Mouse (Mus musculus) adrenal gland, postnatal 14 days (tissue): ENCODE measurements around the gene Tfr2. TPM values are rescaled to one million over a fixed set of nuclear protein-coding genes. Genes with fewer than 3 reads are reported as not detected.
A peak's percentile ranks its signal among the peaks of the same experiment; 100 is the strongest.
"Not testable (repeated sequence)": the region's sequence is repeated elsewhere in the genome, so short reads cannot be mapped to it uniquely, and the experiment has no call there.

Experiments
- DNase-seq: peaks from one replicate; pipeline ENCODE4 v3.0.0; 2021; ENCODE audit warnings: mixed read lengths
- total RNA-seq: library from RNA; stranded (reverse); gene quantifications from 2 replicates; pipeline ENCODE4 v1.2.3, GENCODE M21; 2021

The Tfr2 gene
- total RNA-seq, 1 experiment from 2014 or later = 26.4 TPM

- DNase-seq = peak; percentile 86
These were observed 15.3 kb downstream of the Tfr2 start for GRCm38 (mm10) chr5:137584976-137585375.

- DNase-seq = no peak
These were observed 20.9 kb downstream of the Tfr2 start for GRCm38 (mm10) chr5:137590507-137590906.

GRCm38 (mm10) chr5:137595921-137596320, 26.3 kb downstream of the Tfr2 start:
- DNase-seq = no peak

GRCm38 (mm10) chr5:137596601-137597261, 27.1 kb downstream of the Tfr2 start:
- DNase-seq = peak; percentile 33

GRCm38 (mm10) chr5:137597625-137598024, 28.0 kb downstream of the Tfr2 start:
- no peak for DNase-seq

GRCm38 (mm10) chr5:137598100-137598826, 28.6 kb downstream of the Tfr2 start:
- DNase-seq = no peak

GRCm38 (mm10) chr5:137599600-137599999, 30.0 kb downstream of the Tfr2 start:
- DNase-seq = no peak

- DNase-seq = no peak
These were observed 30.6 kb downstream of the Tfr2 start for GRCm38 (mm10) chr5:137600281-137600618.

- peak; percentile 98 for DNase-seq
These were observed 31.2 kb downstream of the Tfr2 start, which contains the start of gene Mospd3 for GRCm38 (mm10) chr5:137600619-137601364. TSS of gene Mospd3 (minus strand) at chr5:137601058.

GRCm38 (mm10) chr5:137601365-137601729, 31.7 kb downstream of the Tfr2 start:
- peak; percentile 49 for DNase-seq

GRCm38 (mm10) chr5:137607860-137608653, 38.4 kb downstream of the Tfr2 start:
- DNase-seq = no peak

- no peak for DNase-seq
These were observed 39.1 kb downstream of the Tfr2 start for GRCm38 (mm10) chr5:137608654-137609190.

GRCm38 (mm10) chr5:137609292-137609691, 39.7 kb downstream of the Tfr2 start:
- DNase-seq = no peak

- no peak for DNase-seq
These were observed 40.4 kb downstream of the Tfr2 start for GRCm38 (mm10) chr5:137610056-137610455.

GRCm38 (mm10) chr5:137610548-137611244, 41.1 kb downstream of the Tfr2 start:
- DNase-seq = peak; percentile 90

- peak; percentile 88 for DNase-seq
These were observed 41.6 kb downstream of the Tfr2 start for GRCm38 (mm10) chr5:137611245-137611602.

GRCm38 (mm10) chr5:137613076-137613475, 43.4 kb downstream of the Tfr2 start:
- DNase-seq = no peak

- DNase-seq = peak; percentile 78
These were observed 43.9 kb downstream of the Tfr2 start, which contains the start of gene Pcolce for GRCm38 (mm10) chr5:137613550-137613949. TSS of gene Pcolce (minus strand) at chr5:137613784.

- not testable (repeated sequence) for DNase-seq
These were observed 45.3 kb downstream of the Tfr2 start for GRCm38 (mm10) chr5:137614921-137615320.

GRCm38 (mm10) chr5:137615347-137615746, 45.7 kb downstream of the Tfr2 start:
- no peak for DNase-seq

- DNase-seq = no peak
These were observed 54.4 kb downstream of the Tfr2 start for GRCm38 (mm10) chr5:137623937-137624530.
